Mouse (Mus musculus): ENCODE data around the gene Tmem219. TPM values are rescaled to one million over a fixed set of nuclear protein-coding genes. Genes with fewer than 3 reads are reported as not detected.
"Not testable (repeated sequence)": the region's sequence is repeated elsewhere in the genome, so short reads cannot be mapped to it uniquely, and the experiment has no call there.

The Tmem219 gene
- polyA plus RNA-seq, 1 experiment from 2014 or later = 51.9 TPM

DNA sequence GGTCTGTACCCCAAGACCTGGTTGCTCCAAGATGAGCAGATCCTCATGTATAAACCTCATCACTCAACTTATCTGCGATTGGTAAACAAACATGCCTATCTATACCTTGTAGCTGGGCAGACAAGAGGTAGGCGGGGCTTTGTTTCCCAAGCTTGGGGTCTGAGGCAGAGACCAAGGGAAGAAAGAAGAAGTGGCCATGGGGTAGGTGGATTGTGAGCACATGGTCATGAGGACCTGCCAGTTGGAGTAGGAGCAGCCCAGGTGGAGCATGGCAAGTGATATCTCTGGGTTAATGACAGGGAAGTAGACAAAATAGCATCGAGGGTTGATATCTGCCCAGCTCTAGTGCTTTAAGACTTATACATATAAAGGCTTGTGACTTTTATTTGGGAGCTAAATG, 7.9 kb downstream of the Tmem219 start:
- H3K4me2 ChIP-seq (ENCODE audit: low read length) = no peak overlapping the region
- ATAC-seq (replicated peaks; ENCODE audit: low FRiP score, low read depth) (no peak), DNase-seq (ENCODE audit: low spot score) (no peak)
- TF ChIP-seq CTCF (IDR thresholded peaks at IDR 0.05; ENCODE audit: low read depth) = no peak
- H3K9ac ChIP-seq (ENCODE audit: low read depth, low read length) = no peak overlapping the region
- H3K4me3 ChIP-seq (replicated peaks; ENCODE audit: low read depth, low read length) = no peak overlapping the region
- no peaks in the 10 kb centered on the region for H3K36me3 ChIP-seq (ENCODE audit: insufficient read depth, low read length)
- no peaks in the 10 kb centered on the region for H3K9me3 ChIP-seq (replicated peaks; ENCODE audit: low read length)
- H3K4me1 ChIP-seq (replicated peaks; ENCODE audit: insufficient read depth, low read length) = no peaks in the 10 kb centered on the region
- no peak overlapping the region for H3K27ac ChIP-seq
- WGBS = 93% methylated on average over 3 of the region's 3 CpGs
- H3K27me3 ChIP-seq (ENCODE audit: insufficient read depth, low read length) = no peaks in the 10 kb centered on the region

DNA sequence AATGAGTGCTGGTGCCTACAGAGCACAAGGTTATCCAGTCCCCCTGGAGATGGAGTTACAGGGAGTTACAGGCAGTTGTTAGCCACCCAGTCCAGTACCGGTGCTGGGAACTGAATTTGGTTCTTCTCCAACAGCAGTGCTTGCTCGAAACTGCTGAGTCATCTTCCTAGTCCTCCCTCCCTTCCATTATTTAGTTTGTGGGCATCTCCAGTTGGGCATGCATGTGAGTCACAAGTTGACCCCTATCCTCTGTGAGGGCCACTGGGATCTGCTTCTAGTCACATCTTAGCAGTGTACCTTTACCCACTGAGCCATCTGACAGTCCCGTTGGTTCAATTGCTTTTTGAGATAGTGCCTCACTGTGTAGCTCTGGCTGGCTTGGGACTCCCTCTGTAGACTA, 17.1 kb downstream of the Tmem219 start:
- WGBS = 76% methylated on average over 3 of the region's 3 CpGs

DNA sequence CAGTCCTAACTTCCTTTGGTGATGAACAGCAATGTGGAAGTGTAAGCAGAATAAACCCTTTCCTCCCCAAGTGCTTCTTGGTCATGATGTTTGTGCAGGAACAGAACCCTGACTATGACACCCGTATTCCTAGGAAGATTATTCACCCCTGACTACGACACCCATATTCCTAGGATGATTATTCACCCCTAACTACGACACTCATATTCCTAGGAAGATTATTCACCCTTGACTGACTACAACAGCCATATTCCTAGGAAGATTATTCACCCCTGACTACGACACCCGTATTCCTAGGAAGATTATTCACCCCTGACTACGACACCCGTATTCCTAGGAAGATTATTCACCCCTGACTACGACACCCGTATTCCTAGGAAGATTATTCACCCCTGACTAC, 22.9 kb downstream of the Tmem219 start:
- not testable (repeated sequence) for H3K9me3 ChIP-seq (replicated peaks; ENCODE audit: low read length); H3K27me3 ChIP-seq (ENCODE audit: insufficient read depth, low read length); H3K9ac ChIP-seq (ENCODE audit: low read depth, low read length); H3K4me1 ChIP-seq (replicated peaks; ENCODE audit: insufficient read depth, low read length); DNase-seq (ENCODE audit: low spot score); H3K27ac ChIP-seq; H3K4me3 ChIP-seq (replicated peaks; ENCODE audit: low read depth, low read length); H3K4me2 ChIP-seq (ENCODE audit: low read length); H3K36me3 ChIP-seq (ENCODE audit: insufficient read depth, low read length); ATAC-seq (replicated peaks; ENCODE audit: low FRiP score, low read depth)
- WGBS = 90% methylated on average over 7 of the region's 9 CpGs

More for the DNA sequence above, 17.1 kb downstream of the Tmem219 start:
- H3K27ac ChIP-seq = no peak overlapping the region
- H3K4me1 ChIP-seq (replicated peaks; ENCODE audit: insufficient read depth, low read length) = no peaks in the 10 kb centered on the region
- no peak for TF ChIP-seq CTCF (IDR thresholded peaks at IDR 0.05; ENCODE audit: low read depth)
- DNase-seq (ENCODE audit: low spot score) (no peak), ATAC-seq (replicated peaks; ENCODE audit: low FRiP score, low read depth) (no peak)
- H3K4me2 ChIP-seq (ENCODE audit: low read length) = no peak overlapping the region
- H3K27me3 ChIP-seq (ENCODE audit: insufficient read depth, low read length) = no peaks in the 10 kb centered on the region
- no peak overlapping the region for H3K4me3 ChIP-seq (replicated peaks; ENCODE audit: low read depth, low read length)
- no peaks in the 10 kb centered on the region for H3K36me3 ChIP-seq (ENCODE audit: insufficient read depth, low read length)
- no peak overlapping the region for H3K9ac ChIP-seq (ENCODE audit: low read depth, low read length)
- no peaks in the 10 kb centered on the region for H3K9me3 ChIP-seq (replicated peaks; ENCODE audit: low read length)

DNA sequence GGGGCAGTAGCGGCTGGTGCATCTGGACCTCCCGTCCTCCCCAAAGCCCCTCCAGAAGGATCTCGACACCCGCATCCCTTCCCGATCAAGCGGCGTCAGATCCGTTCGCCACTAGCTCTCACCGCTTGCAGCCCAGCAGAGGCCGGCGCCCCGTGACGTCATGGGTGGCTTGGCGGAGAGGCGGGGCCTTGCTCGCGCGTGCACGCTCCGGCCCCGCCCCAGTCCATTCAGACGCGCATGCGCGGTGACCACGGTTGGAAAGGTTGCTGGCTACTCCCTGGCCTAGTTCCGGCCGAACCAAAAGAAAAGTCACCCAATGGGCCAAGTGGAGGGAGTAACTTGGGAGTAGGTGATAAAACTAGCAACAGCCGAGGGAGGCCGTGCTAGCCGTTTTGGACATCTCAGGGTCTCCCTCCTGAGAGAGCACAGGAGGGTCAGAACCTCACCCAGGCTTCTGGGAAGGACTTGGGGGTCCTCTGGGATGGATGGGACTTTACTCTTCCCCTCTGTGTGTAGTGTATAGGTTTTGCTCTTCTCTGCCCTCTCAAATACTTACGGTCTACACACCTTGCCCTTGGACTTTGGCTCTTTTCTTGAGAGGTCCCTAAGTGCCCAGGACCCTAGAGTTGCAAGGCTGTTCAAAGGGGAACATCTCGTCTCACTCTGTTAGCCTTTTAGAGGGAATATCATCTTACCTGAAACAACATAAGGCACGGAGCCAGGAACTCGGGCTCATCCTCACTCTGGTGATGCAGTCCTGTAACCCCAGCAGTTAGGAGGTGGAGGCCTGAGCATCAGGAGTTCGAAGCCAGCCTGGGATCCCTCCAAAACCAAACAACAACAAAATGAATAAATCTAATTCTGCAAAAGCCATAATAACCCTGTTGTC, 24.4 kb downstream of the Tmem219 start:
- Histone ChIP-seq H3K9ac (ENCODE audit: low read depth, low read length) (peak overlapping the region; percentile 79), H3K36me3 (ENCODE audit: insufficient read depth, low read length) (no peaks in the 10 kb centered on the region)

DNA sequence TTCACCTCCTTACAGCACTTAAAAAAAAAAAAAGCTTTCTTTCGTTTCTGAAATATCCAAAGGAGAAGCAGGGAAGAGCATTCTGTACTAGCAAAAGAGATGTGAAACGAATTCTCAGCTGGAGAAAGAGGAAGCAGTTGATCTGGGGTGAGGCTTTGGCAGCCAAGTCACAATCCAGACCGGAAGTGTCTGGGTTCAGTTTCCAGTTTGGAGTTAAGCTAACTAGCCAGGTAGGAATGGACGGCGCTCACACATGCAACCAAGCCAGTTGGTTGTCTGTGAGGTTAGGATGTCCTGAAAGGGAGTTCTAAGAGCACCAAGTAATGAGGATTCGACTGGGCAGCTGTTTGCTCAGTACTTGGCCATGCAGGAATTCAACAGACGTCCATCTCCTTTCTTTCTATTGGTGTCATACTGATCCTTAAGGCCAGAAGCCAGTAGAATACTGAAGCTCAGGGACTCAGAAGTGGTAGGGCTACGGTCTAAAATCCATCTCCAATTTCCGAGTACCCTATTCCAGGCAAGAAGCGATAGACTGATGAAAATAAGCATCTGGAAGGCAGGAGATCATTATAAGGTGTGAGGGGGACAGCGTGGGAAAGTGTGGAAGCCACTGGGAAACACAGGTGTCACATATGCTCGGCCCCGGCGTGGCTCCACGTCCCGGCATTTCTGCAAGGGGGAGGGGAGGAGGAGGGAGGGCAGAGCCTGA, 25.2 kb downstream of the Tmem219 start:
- H3K4me3 ChIP-seq (replicated peaks; ENCODE audit: low read depth, low read length) = peak overlapping the region; percentile 65
- no peaks in the 10 kb centered on the region for H3K36me3 ChIP-seq (ENCODE audit: insufficient read depth, low read length)
- H3K9ac ChIP-seq (ENCODE audit: low read depth, low read length) = peak overlapping the region; percentile 79
- peak overlapping the region; percentile 71 for H3K27ac ChIP-seq
- DNase-seq (ENCODE audit: low spot score) (peak; percentile 36), ATAC-seq (replicated peaks; ENCODE audit: low FRiP score, low read depth) (no peak)
- H3K9me3 ChIP-seq (replicated peaks; ENCODE audit: low read length) = no peaks in the 10 kb centered on the region
- 17% methylated on average over 16 of the region's 16 CpGs for WGBS
- H3K4me2 ChIP-seq (ENCODE audit: low read length) = peak overlapping the region; percentile 83
- H3K4me1 ChIP-seq (replicated peaks; ENCODE audit: insufficient read depth, low read length) = peaks cover 8% of the 10 kb centered on the region; the same call in 1 of the 2 replicates
- TF ChIP-seq CTCF (IDR thresholded peaks at IDR 0.05; ENCODE audit: low read depth) = no peak
- no peaks in the 10 kb centered on the region for H3K27me3 ChIP-seq (ENCODE audit: insufficient read depth, low read length)

More for the DNA sequence above, 24.4 kb downstream of the Tmem219 start:
- WGBS = 8% methylated on average over 37 of the region's 37 CpGs
- TF ChIP-seq CTCF (IDR thresholded peaks at IDR 0.05; ENCODE audit: low read depth) = no peak
- ATAC-seq (replicated peaks; ENCODE audit: low FRiP score, low read depth) (peak; percentile 96), DNase-seq (ENCODE audit: low spot score) (peak; percentile 97)
- Histone ChIP-seq H3K27me3 (ENCODE audit: insufficient read depth, low read length) (no peaks in the 10 kb centered on the region), H3K4me3 (replicated peaks; ENCODE audit: low read depth, low read length) (peak overlapping the region; percentile 65), H3K4me1 (replicated peaks; ENCODE audit: insufficient read depth, low read length) (peaks cover 8% of the 10 kb centered on the region; the same call in 1 of the 2 replicates), H3K4me2 (ENCODE audit: low read length) (peak overlapping the region; percentile 83), H3K27ac (peak overlapping the region; percentile 71), H3K9me3 (replicated peaks; ENCODE audit: low read length) (no peaks in the 10 kb centered on the region)

DNA sequence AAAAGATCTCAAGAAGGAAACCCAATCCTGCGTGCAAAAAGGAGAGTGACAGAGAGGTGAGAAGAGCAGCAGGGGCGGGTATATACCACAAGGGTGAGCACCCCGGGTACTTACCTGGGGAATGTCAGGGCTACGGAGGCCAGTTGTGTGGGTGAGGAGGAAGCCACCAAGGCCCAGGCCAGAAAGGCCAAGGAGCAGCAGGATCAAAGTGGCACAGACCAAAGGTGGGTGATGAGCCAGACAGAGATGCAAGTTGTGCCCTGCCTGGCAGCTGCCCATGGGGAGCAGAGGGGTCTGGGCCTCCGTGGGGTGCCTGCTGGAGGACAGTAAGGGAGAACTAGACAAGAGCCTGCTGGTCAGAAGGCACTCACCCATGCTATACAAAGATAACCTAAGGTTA, 25.8 kb downstream of the Tmem219 start:
- 85% methylated on average over 5 of the region's 5 CpGs for WGBS
- 0 out of 2 replicates have a peak overlapping the region, but pooled peaks have one; percentile 27 for H3K9ac ChIP-seq (ENCODE audit: low read depth, low read length)
- H3K27me3 ChIP-seq (ENCODE audit: insufficient read depth, low read length) = no peaks in the 10 kb centered on the region
- no peak overlapping the region for H3K27ac ChIP-seq
- DNase-seq (ENCODE audit: low spot score) (no peak), ATAC-seq (replicated peaks; ENCODE audit: low FRiP score, low read depth) (no peak)
- TF ChIP-seq CTCF (IDR thresholded peaks at IDR 0.05; ENCODE audit: low read depth) = no peak
- H3K4me2 ChIP-seq (ENCODE audit: low read length) = peak overlapping the region; percentile 83; the same call in 1 of the 2 replicates
- no peaks in the 10 kb centered on the region for H3K36me3 ChIP-seq (ENCODE audit: insufficient read depth, low read length)
- H3K4me1 ChIP-seq (replicated peaks; ENCODE audit: insufficient read depth, low read length) = peaks cover 8% of the 10 kb centered on the region; the same call in 1 of the 2 replicates
- H3K4me3 ChIP-seq (replicated peaks; ENCODE audit: low read depth, low read length) = no peak overlapping the region
- H3K9me3 ChIP-seq (replicated peaks; ENCODE audit: low read length) = no peaks in the 10 kb centered on the region
